Mouse (Mus musculus) left cerebral cortex, adult 9 months (tissue): ENCODE measurements around the gene Mn1.

Experiments
- DNase-seq, 2 experiments: peaks; one replicate each; pipeline ENCODE4 v3.0.0; 2022; ENCODE audit warnings: low spot score in 2 of 2

The Mn1 gene

DNA sequence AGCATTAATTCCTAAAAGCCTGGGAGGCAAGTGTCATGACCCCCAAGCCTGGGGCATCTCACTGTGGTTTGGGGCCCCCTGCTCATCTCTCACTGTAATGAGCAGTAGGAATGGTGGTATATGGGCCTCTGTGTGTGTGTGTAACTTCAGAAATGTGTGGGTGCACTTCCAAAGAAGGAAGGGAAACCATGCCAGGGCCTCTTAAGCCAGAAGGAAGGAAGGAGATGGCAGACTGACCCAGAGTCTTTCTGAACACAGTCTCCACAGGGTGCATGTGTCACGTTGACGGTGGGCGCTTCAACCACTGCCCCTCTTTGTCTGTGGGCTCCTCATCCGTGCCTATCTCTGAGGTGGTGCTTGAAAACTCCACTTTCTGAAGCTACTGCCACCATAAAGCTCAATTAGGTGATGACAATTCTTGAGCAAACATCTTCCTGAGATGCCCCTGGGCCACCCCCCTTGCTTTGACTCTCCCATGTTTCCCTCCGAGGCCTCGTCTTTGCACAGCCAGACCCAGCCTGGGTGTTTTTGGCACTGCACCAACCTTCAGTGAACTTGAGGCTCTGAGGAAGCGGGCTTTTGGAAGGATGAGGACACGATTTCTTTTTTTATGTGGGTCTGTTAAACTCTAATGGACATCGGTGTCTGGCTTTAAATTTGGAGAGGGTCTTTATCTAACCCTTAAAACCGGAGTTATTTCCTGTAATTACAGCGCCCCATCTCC lies 14.0 kb downstream of the Mn1 start:
- no peak for DNase-seq

DNA sequence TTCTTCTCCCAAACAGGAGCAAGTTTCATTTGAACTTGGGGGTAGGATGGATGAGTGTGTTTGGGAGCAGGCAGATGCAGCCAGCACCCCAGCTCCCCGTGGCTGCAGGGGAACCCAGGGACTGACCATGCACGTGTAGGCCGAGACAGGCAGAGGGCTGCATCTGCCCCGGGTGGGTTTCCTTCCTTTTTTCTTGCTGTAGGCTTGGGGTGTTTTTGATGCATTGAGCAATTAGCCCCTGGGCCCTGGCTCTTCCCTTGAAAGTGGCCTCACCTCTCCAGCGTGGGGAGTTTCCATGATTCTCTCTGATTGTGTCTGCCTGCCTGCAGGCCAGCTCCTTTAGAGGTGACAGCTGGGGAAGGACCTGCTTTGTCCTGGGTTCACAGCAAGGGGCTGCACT lies 15.7 kb downstream of the Mn1 start:
- DNase-seq, result no peak

DNA sequence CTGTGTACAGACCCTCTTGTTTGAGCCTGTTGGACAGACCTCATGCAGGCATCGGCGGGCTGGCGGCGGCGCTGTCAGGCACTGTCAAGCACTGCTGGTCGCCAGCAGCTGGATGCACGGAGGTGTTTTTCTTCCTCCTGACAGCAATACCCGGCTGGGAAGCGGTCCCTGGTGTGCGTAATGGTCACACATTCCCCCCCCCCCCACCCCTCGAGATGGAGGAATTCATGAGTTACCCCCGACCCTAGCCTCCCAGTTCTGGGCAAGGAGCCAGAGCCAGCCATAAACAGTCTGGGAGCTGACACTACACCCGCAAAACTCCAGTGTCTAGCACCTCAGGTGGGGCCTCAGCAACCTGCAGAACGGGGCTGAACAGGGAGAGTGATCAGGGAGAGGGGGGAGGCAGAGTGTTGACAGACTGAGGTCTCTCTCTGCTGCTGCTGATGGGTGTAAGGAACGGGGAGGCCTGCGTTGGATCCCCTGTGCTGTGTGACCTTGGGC lies 17.2 kb downstream of the Mn1 start:
- no peak for DNase-seq

DNA sequence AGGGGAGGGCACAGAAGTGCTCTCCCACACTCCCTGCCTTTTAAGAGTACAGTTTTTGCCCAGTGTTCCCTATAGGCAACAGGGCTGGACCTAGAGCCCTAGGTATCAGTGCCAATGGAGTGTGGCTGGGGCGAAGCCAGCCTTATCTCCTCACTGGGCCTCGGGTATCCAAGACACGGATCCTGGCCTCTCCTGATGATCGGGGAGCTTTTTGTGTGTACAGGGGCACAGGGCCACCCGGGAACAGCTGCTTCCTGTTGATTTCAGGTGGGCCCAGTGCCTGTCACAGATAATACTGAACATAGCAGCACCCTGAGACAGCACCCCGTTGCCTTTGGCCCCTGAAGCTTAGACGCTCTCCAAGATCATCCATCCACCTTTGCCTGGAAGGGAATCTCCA lies 19.1 kb downstream of the Mn1 start:
- no peak for DNase-seq

DNA sequence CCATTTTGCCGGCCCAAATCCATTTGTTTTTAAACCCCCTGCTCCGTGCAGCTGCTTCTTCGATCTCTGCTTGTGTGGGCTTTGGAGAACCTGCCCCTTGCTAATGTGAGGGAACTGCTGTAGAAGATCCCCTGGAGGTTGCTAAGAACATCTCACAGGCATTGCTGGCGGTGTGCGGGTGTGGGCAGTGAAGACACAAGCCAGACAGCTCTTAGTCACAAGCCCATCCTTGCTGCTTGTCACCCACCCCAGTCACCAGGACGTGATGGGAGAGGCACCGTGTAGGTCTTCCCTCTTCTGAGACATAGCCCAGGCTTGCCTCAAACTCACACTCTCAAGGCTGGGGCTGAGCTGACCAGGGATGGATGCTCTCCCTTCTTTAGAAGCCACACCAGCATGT lies 20.0 kb downstream of the Mn1 start:
- DNase-seq, result no peak

GRCm38 (mm10) chr5:111438336-111438735 lies 21.2 kb downstream of the Mn1 start:
- no peak for DNase-seq

DNA sequence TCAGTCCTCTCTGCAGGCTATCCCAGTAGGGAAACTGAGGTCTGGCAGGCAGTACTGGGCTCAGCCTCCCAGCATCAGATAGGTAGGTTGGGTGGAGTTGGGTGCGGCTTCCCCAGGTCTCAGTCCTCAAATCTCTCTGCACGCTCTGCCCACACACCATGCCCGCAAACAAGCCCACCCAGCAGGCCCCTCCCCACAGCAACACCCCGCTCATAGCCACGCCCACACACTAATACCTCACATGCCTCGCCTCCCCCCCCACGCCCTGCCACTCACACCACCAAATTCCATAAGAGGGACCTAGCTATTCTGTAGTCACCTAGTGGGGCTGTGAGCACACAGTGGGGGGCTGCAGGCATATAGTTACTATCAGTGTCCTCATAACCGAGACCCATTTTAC lies 21.7 kb downstream of the Mn1 start:
- no peak for DNase-seq

GRCm38 (mm10) chr5:111440264-111440663 lies 23.1 kb downstream of the Mn1 start:
- DNase-seq, result no peak

DNA sequence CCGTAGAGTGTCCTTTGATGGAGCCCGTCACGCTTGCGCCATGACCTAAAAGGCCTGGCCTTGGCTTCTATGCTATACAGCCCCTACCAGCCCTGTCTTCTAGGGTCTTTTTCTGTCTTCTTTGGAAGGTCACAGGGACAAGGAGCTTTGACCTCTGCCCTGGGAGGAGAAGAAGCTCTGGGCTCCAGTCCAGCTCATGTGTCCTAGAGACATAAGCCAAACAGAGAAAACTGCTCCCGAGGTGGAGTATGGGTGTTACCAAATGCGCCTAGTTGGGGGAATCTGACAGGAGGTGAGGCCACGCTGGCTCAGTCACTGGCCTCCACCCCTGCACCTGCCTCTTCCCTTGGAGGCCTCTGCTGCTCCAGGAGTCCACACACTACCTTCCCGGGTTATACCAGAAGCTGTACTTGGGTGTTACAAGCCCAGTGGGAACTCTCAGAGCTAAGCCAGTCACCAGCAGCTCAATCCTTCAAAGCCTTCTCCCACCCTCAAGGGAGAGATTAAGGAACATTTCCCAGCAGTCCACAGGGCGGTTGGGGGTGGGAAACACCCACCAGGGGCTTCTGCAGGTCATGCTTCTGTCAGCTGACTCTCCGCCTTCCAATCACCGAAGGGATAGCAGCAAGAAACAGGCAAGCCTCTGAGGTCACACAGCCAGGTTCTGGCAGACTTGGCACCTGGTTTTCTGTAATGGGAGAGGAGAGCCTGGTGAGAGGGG lies 25.1 kb downstream of the Mn1 start:
- DNase-seq, result no peak

GRCm38 (mm10) chr5:111443636-111444035 lies 26.5 kb downstream of the Mn1 start:
- no peak for DNase-seq

DNA sequence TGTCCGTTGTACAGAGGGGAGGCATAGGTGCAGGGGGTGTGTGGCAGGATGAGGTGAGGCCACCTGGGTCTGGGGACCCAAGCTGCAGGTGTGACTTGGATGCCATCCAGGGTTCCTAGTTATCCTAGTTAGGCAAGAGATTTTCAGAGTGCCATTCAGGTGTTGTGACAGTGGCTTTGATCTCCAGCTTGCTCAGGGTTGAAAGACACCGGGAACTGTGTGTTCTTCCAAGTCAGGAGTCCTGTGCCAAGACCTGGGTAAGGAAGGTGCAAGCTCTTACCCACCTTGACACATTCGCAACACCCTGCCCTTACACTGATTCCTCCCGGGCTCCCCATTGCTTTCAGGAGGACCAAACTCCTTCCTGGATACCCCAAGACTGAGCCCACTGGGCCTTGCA lies 27.2 kb downstream of the Mn1 start:
- no peak for DNase-seq

DNA sequence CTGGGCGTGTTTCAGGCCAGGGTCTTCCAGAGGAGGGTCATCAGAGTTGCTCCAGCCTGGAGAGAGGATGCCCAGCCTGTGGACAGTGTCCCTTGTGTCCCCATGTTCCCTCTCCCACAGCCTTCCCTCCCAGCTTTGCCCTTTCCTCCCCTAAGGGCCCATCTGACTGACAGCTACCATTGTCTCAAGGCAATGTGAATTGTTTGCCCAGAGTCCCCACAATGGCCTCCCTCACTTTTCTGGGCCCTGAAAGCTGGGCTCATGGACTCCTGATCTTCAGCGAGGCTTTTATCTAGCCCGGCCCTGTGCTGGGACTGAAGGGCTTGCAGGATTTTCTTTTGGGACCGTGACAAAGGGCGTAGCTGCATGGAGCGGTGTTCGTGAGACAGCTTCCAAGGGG lies 29.5 kb downstream of the Mn1 start:
- no peak for DNase-seq

DNA sequence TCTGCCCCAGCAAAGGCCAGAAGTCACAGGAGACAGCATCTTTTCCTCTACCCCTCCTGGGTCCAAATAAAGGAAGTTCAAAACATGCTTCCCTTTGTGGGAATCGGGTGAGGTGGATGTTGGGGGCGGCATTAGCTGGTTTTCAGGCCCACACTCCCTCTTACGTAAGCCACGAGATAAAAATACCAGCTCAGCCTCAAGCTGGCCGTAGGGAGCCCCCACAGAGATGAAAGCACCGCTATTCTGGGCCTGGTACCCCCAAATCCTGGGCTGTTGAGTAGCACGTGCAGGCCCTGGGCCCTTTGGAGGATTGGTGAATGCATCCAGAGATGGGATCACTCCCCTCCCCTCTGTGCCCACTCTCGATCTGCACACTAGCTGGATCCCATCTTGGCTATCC lies 32.5 kb downstream of the Mn1 start:
- peak in 1 of 2 experiments; percentile 73 for DNase-seq

DNA sequence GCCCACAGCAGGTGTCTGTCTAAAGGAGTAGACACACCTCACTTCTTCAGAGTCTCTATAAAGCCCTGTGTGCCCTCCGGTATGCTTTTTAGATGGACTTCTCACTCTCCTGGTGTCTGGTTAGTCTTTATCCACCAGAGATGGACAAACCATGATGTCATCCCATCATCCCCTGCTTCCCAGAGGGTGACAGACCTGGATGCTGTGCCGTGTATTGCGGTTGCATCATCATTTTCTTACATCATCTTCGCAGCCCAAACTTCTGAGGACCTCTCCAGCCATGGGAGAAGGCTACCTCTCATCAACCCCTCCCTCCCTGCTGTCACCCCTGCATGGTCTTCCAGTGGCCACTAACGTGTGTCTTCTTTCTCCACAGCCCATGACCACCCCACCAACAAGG lies 37.1 kb downstream of the Mn1 start:
- no peak for DNase-seq

DNA sequence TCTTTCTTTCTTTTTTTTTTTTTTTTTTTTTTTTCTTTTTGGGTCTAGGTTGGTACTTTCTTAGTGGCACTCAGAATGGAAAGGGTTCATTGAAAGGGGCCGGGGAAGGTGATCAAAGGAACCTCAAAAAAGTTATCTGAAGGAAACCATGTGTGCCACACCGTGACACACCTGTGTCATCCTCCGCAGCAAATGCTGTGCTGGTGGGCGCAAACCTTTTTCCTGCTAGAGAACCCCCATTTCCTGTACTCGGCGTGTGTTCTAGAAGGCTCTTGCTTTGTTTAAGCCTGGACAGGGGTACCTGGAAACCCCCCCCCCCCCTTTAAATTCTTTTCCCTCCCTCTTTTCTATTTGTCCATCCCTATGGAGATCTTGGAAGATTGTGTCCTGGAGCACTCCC lies 37.7 kb downstream of the Mn1 start:
- DNase-seq, result no peak

GRCm38 (mm10) chr5:111458675-111459074 lies 41.5 kb downstream of the Mn1 start:
- DNase-seq, result no peak

DNA sequence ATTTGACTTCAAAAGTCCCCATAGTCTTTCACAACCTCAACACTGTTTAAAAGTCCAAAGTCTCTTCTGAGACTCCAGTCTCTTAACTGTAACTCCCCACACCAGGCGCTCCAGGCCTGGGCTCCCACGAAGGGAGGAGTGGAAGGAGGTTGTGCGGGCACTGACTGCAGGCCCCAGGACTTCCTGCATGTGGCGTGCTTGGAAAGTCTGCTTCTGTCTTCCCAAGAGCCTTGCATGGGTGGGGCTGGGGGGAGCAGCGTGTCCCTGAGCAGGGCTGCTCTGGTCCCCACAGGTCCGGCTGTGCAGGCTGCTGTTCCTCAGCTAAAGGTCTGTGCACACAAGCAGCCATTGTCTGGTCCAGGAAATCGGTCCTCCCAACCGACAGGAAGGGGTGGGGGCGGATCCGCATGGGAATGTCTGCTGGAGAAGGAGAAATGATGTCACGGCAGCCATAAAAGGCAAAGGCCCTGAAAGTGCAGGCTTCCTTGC lies 48.7 kb downstream of the Mn1 start:
- DNase-seq, result no peak

DNA sequence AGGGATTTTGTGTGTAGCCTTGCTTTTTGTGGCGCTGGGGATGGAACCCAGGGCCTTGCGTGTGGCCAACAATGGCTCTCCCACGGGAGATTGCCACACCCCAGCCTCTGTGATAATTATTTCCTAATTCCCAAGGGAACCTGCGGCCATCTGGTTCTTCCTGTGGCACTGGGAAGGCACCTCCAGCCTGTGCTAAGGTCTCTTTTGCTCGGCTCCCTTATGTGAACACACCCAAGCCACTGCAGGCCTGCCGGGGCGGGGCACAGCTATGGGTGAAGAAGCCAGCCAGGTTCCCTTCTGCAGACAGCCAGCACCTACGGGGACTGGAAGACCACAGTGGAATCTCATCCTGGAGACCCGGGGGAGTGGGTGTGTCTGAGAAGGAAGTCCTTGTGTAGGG lies 49.3 kb downstream of the Mn1 start:
- DNase-seq, result no peak

GRCm38 (mm10) chr5:111467699-111468098 lies 50.5 kb downstream of the Mn1 start:
- no peak for DNase-seq

DNA sequence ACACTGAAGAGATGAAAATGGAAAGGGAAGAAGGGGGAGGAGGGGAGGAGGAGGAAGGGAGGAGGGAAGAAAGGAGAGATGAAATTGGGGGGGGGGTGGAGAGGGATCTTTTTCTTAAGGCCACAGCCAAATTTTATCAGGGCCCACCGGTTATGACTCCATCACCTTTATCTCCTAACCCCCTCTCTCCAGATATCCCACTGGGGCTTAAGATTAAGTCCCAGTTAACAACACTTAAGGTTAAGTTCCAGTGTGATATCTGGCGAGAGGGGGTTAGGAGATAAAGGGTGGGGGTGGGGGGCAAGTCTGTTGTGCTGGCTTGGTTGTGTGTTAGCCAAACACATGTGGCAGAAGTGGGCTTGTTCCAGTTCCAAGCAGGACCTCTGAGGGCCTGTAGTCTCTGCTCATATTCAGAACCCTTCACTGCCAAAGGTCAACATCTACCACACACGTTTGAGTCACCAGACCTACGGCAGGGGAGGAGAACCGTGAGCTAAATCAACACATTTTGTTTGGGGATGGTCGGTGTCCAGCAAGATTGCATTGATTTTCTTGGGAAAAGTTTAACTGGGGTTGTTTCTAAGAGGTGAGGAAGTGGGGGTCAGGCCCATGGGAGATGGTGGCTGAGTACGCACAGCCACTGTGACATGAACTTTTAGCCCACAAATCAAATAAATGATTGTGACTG lies 52.2 kb downstream of the Mn1 start:
- no peak for DNase-seq

GRCm38 (mm10) chr5:111470875-111471274 lies 53.7 kb downstream of the Mn1 start:
- DNase-seq, result no peak

DNA sequence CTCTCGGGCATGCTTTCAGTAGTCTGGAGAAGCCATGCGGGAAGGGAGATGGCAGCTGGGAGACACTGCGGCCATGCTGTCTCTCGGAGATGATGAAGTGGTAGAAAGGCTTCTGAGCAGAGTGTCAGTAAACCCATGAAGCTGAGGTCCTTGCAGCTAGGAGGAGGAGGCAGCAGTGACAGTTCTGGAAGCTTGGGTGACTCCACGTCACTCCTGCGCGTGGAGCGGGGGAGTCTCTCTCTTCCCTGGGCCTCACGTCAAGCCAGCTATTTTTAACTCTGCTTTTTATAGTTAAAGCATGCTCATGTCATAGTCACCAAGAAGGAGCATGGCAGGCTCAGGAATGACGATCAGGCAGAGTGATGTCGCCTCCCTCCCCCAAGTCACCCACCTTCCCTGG lies 56.3 kb downstream of the Mn1 start:
- DNase-seq, result peak; percentile 85 to 88

DNA sequence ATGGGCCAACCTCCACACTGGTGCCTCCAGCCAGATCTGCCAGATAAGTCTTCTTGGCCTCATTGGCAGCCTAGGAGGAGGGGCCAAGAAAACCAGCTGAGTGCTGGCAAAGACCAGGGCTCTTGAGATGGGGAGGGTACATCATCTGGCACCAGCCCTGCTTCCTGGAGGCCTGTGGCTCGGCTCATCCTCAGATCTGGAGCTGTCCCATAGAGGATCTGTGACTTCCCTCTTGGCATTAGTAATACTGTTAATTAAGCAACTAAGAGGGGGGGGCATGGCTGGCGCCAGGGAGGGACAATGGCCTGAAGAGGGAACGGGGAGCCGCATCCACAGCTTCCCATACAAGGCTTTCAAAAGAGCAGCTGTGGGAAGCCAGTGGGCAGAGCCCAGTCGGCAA lies 58.6 kb downstream of the Mn1 start:
- DNase-seq, result no peak
